Mouse (Mus musculus) midbrain, embryonic 13.5 days (tissue): ENCODE measurements at regions not wholly inside any gene's neighbourhood (a gene's known extent, or its start where the extent isn't known, plus 50 kb on each side); places are given as distances from the start of the nearest gene placed in this dataset.

Source experiments
- ATAC-seq: fragments of 200-750 bp; cut with Nextera tagmentation; 2 replicates; pipeline ENCODE4 v1.8.0; 2017; ENCODE audit warnings: mild to moderate bottlenecking, moderate TSS enrichment, moderate library complexity
- H3K27ac ChIP-seq: fragments of 300-500 bp; sonication (generic); 2 replicates; pipeline ENCODE4 v1.5.1; 2015; ENCODE audit warnings: inconsistent platforms, mild to moderate bottlenecking, moderate library complexity
- H3K27me3 ChIP-seq: fragments of 300-500 bp; sonication (generic); 2 replicates; pipeline ENCODE4 v1.6.1; 2015; ENCODE audit warnings: mild to moderate bottlenecking, inconsistent platforms
- H3K36me3 ChIP-seq: fragments of 300-500 bp; sonication (generic); 2 replicates; pipeline ENCODE4 v1.6.1; 2015; ENCODE audit warnings: mild to moderate bottlenecking, inconsistent platforms
- H3K4me1 ChIP-seq: fragments of 300-500 bp; sonication (generic); replicated peaks from 2 replicates; pipeline ENCODE4 v1.6.1; 2015; ENCODE audit warnings: inconsistent platforms
- H3K4me2 ChIP-seq: fragments of 300-500 bp; sonication (generic); replicated peaks from 2 replicates; pipeline ENCODE4 v1.6.1; 2015; ENCODE audit warnings: moderate library complexity, mild to moderate bottlenecking, inconsistent platforms
- H3K4me3 ChIP-seq: fragments of 300-500 bp; sonication (generic); replicated peaks from 2 replicates; pipeline ENCODE4 v1.5.1; 2015; ENCODE audit warnings: mild to moderate bottlenecking, inconsistent platforms
- H3K9ac ChIP-seq: fragments of 300-500 bp; sonication (generic); replicated peaks from 2 replicates; pipeline ENCODE4 v1.6.1; 2015; ENCODE audit warnings: mild to moderate bottlenecking, inconsistent platforms
- H3K9me3 ChIP-seq: fragments of 300-500 bp; sonication (generic); 2 replicates; pipeline ENCODE4 v1.6.1; 2016; ENCODE audit warnings: mild to moderate bottlenecking, inconsistent platforms
- WGBS: fragments of 180-500 bp; shearing (Covaris S2); methylation state at CpG from one replicate; pipeline ENCODE4 v1.1.7; 2015; 5-methylcytosine and 5-hydroxymethylcytosine counted together

DNA sequence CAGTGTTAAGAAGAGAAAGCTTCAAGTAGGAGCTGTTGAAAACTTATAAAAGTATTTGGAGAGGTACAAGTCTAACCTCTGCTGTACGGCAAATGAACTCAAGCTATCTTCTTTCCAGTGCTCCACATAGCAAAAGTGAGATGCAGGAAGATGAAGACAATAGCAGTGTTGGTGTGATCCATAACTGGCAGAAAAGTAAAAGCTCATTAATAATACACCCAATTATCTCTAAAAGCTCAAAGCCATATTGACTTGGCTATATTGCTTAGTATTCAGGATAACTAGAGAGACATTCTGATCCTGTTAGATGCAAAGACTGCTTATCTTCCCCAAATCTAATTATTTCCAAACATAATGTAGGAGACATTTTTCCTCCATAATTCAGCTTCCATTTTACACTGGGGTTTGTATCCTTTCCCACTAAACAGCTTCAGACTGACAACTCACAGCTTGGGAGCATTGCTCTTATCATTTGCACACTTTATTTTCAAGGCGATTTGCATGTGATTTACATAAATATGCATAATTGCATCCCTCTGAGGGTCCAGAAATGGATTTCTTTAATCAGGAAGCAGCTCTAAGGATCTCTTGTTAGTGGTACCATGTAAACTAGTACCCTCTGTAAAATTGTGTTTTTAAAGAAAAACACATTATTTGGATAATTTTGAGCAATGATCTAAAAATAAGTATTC, 248.5 kb upstream of the Pom121l12 start:
- H3K4me1 ChIP-seq = 0 out of 2 replicates have a peak, but pooled peaks cover 11% of the 10 kb centered on the region
- no peaks in the 10 kb centered on the region for H3K36me3 ChIP-seq
- H3K9ac ChIP-seq = no peak overlapping the region
- WGBS = 70% methylated on average over 2 of the region's 2 CpGs
- no peak overlapping the region for H3K27ac ChIP-seq
- H3K9me3 ChIP-seq = no peaks in the 10 kb centered on the region
- peak; percentile 89 for ATAC-seq
- no peaks in the 10 kb centered on the region for H3K27me3 ChIP-seq
- H3K4me2 ChIP-seq = no peak overlapping the region
- no peak overlapping the region for H3K4me3 ChIP-seq

DNA sequence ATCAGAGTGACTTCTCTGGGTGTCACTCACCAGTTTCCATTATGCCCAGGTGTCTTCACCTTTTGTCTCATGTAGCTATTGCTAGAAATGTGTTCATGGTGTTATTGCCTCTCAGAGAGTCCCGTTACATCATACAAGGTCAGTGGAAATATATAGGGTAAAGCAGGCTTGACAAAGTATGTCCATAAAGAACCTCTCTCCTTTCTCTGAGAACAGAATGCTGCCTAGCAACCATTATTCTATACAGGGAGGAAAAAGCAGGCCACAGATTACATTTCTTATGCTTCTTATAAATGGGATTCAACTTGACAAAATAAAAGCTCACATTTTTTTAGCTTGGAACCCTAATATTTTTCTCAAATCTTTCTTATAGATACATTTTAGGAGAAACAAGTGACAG, 220.6 kb upstream of the Pom121l12 start:
- Histone ChIP-seq H3K27me3 (no peaks in the 10 kb centered on the region), H3K4me2 (no peak overlapping the region), H3K9me3 (no peaks in the 10 kb centered on the region), H3K4me3 (no peak overlapping the region), H3K27ac (no peak overlapping the region), H3K36me3 (no peaks in the 10 kb centered on the region), H3K9ac (no peak overlapping the region), H3K4me1 (peaks cover 12% of the 10 kb centered on the region)
- no peak for ATAC-seq
- WGBS = 23% methylated on average over 1 of the region's 1 CpGs

DNA sequence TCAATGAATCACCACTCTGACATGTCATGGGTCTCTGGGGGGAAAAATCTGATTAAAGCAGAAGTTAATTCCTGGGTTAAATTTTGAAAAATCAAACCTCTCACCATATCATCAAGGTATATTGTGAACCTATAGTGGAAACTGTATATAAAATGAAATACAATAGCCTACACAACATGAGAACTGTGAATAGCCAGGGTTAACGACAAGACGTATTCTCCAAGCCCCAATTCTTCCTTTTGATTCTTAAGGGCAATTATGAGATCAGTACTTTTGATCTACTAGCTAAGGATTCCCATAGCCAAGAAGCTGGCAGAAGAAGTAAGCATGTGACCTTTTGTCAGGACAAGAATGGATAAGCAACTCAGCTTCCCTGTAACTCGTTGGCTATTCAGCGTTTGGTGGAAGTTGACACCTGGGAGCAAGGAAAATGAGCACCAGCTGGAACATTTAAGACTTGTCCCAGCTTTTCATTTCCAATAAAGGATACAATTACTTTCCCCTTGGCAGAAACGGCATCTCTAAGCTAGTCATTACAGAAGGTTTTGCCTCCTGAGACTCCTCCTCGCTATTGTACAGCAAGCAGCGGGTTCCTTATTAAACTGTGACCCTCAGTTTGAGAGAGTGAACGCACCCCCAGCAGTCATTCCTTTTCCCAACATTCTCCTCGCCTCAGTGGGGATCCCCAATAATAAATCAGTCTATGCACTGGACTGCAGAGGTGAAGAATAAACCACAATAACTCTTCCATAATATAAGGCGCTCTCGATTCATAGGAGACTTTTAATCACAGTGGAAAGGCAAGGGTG, 219.1 kb upstream of the Pom121l12 start:
- H3K4me3 ChIP-seq = no peak overlapping the region
- H3K4me1 ChIP-seq = peaks cover 12% of the 10 kb centered on the region
- peak overlapping the region; percentile 3; the same call in 1 of the 2 replicates for H3K27ac ChIP-seq
- no peak overlapping the region for H3K4me2 ChIP-seq
- no peaks in the 10 kb centered on the region for H3K27me3 ChIP-seq
- H3K9me3 ChIP-seq = no peaks in the 10 kb centered on the region
- 31% methylated on average over 11 of the region's 11 CpGs for WGBS
- H3K36me3 ChIP-seq = no peaks in the 10 kb centered on the region
- H3K9ac ChIP-seq = no peak overlapping the region
- ATAC-seq = peak; percentile 84

DNA sequence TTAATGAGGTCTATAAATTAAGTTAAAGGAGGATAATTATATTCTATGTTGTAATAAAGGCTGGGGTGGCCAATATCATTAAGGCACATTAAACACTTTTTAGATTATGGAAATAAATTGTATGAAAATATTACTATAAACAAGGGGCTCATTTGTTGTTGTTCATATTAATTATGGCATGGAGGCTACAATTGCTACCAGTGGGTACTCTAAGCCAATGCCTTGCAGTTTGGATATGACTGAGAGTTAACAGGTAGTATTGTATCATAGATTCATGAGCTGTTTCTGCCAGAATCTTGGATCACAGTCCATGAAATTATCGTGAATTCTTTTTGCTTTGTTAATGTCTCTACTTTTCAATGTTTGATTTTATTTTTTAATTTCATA, 218.5 kb upstream of the Pom121l12 start:
- Histone ChIP-seq H3K4me3 (no peak overlapping the region), H3K9me3 (no peaks in the 10 kb centered on the region), H3K4me1 (peaks cover 12% of the 10 kb centered on the region), H3K36me3 (no peaks in the 10 kb centered on the region), H3K4me2 (no peak overlapping the region), H3K9ac (no peak overlapping the region), H3K27me3 (no peaks in the 10 kb centered on the region), H3K27ac (no peak overlapping the region)
- WGBS = 100% methylated on average over 1 of the region's 1 CpGs
- peak; percentile 41; the same call in 1 of the 2 replicates for ATAC-seq

DNA sequence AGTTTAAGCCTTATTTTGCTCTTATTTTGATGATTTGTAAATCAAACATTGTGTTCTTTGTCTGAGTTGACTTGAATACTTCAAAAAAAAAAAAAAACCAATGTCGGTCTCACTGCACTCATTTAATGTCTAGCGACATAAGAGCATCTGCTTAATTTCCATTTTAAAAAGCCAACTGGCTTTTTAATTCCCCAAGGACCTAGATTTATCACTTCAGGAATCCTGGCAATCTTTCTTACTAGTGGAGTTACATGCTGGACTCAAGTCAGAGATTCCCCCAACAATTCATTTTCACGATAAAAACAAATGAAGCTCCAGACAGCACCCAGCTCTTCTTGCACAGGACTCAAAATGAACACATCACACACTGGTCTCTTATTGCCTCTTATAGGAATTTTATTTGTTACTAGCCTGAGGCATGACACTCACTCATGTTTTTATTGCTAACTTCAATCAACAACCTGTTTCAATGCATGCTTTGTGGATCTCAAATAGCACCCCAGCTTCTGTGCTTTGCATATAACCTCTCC, 212.0 kb upstream of the Pom121l12 start:
- Histone ChIP-seq H3K4me2 (no peak overlapping the region), H3K9ac (no peak overlapping the region), H3K4me3 (no peak overlapping the region), H3K9me3 (no peaks in the 10 kb centered on the region), H3K27me3 (no peaks in the 10 kb centered on the region), H3K4me1 (no peaks in the 10 kb centered on the region), H3K27ac (no peak overlapping the region), H3K36me3 (no peaks in the 10 kb centered on the region)
- ATAC-seq = no peak
- 52% methylated on average over 3 of the region's 3 CpGs for WGBS

DNA sequence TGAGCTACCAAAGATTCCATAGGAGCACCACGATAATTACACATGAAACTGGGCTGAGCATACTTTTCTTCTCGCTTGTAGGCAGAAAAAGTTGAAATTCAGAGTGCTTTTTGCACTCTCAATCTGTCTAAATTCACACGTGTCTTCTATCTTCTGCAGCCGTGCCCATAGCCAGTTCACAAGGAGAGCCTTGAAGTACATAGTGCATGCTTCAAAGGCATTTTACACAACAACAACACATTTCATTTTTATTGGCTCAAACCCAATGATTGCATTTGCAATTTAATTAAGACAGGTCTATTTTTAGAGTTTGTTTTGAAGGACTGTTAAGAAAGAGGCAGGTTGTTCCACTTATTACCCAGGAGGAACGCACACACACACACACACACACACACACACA, 211.4 kb upstream of the Pom121l12 start:
- ATAC-seq = no peak
- 85% methylated on average over 5 of the region's 5 CpGs for WGBS
- Histone ChIP-seq H3K4me3 (no peak overlapping the region), H3K27me3 (no peaks in the 10 kb centered on the region), H3K9ac (no peak overlapping the region), H3K4me1 (no peaks in the 10 kb centered on the region), H3K4me2 (no peak overlapping the region), H3K9me3 (no peaks in the 10 kb centered on the region), H3K36me3 (no peaks in the 10 kb centered on the region), H3K27ac (no peak overlapping the region)
